Mouse (Mus musculus) neural tube, embryonic 15.5 days (tissue): ENCODE data around the gene Pm20d2. TPM values are rescaled to one million over a fixed set of nuclear protein-coding genes. Genes with fewer than 3 reads are reported as not detected.

Experiments used
- polyA plus RNA-seq: library from polyadenylated mRNA; unstranded; fragments of >200 nt; fragmentation: Nextera tagmentation; extraction: Ambion mirVana; gene quantifications from 2 replicates; pipeline ENCODE4 v1.2.1, GENCODE M21; 2015

Pm20d2 gene
- polyA plus RNA-seq, 1 experiment from 2014 or later: 2.5 TPM

Other genes starting within 250 kb of the Pm20d2 start
- gene Ankrd6, start 238.9 kb downstream of the Pm20d2 start, polyA plus RNA-seq: 21.0 and 23.7 TPM in 2 replicates
- gene Rragd, start 206.7 kb downstream of the Pm20d2 start, polyA plus RNA-seq: 41.2 and 44.6 TPM in 2 replicates
- 71.9 and 77.3 TPM in 2 replicates for gene Ube2j1, start 158.3 kb downstream of the Pm20d2 start, polyA plus RNA-seq
- gene Gabrr2, start 126.7 kb downstream of the Pm20d2 start, polyA plus RNA-seq: 0.41 and 0.73 TPM in 2 replicates
- gene Gabrr1, start 57.2 kb downstream of the Pm20d2 start, polyA plus RNA-seq: 0.27 and 0.28 TPM in 2 replicates
- gene Srsf12, start 19.3 kb upstream of the Pm20d2 start, polyA plus RNA-seq: 70.5 and 74.9 TPM in 2 replicates
- 46.1 and 59.1 TPM in 2 replicates for gene Pnrc1, start 100.4 kb upstream of the Pm20d2 start, polyA plus RNA-seq
- 20.0 and 21.2 TPM in 2 replicates for gene Rngtt, start 120.6 kb upstream of the Pm20d2 start, polyA plus RNA-seq